Mouse (Mus musculus): ENCODE data around the gene Prr15. TPM values are rescaled to one million over a fixed set of nuclear protein-coding genes. Genes with fewer than 3 reads are reported as not detected.

Gene Prr15
- total and polyA plus RNA-seq, 2 experiments from 2014 or later = 2.6 to 4.8 TPM

DNA sequence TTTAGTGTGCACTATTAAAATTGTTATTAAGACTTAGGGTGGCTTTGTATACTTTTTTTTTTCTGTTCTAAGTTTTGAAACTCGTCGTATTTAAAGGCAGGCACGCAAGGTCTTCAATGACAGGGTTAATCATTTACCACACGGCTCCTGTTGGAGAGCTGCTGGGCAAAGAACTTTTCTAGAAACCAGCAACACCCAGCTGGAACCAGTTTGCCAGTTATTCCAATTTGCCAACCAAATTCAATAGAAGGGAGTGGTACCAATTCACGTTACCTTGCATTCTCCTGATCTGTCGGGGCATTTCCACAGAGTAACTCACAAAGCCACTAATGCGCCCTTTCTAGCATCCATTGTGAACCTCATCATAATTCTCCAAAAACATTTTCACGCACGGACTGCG is 4.5 kb downstream of the Prr15 start:
- no peaks in the 10 kb centered on the region for H3K36me3 ChIP-seq (ENCODE audit: insufficient read depth)
- ATAC-seq (no peak), DNase-seq (no peak)
- peaks cover 10% of the 10 kb centered on the region for H3K4me1 ChIP-seq (ENCODE audit: insufficient read depth)
- H3K27ac ChIP-seq (ENCODE audit: low read depth, low read length) = no peak overlapping the region
- no peak overlapping the region for H3K9ac ChIP-seq
- no peak overlapping the region for H3K4me3 ChIP-seq (ENCODE audit: low read depth, low read length)
- 52% methylated on average over 10 of the region's 10 CpGs for WGBS
- no peak for TF ChIP-seq CTCF (IDR thresholded peaks at IDR 0.05; ENCODE audit: low read depth)
- H3K27me3 ChIP-seq (ENCODE audit: insufficient read depth, low read length) = peaks cover 14% of the 10 kb centered on the region; the same call in 1 of the 2 replicates
- H3K4me2 ChIP-seq (ENCODE audit: low read depth) = no peak overlapping the region
- no peaks in the 10 kb centered on the region for H3K9me3 ChIP-seq (ENCODE audit: low read length)

- H3K36me3 ChIP-seq (ENCODE audit: insufficient read depth) = no peaks in the 10 kb centered on the region
- 0 out of 2 replicates have a peak overlapping the region, but pooled peaks have one; percentile 6 for H3K4me2 ChIP-seq (ENCODE audit: low read depth)
- no peaks in the 10 kb centered on the region for H3K9me3 ChIP-seq (ENCODE audit: low read length)
- 7% methylated on average over 10 of the region's 10 CpGs for WGBS
- ATAC-seq = peak; percentile 86
- no peak for TF ChIP-seq CTCF (IDR thresholded peaks at IDR 0.05; ENCODE audit: low read depth)
- H3K9ac ChIP-seq = no peak overlapping the region
- H3K4me3 ChIP-seq (ENCODE audit: low read depth, low read length) = no peak overlapping the region
- 0 out of 2 replicates have a peak, but pooled peaks cover 3% of the 10 kb centered on the region for H3K27me3 ChIP-seq (ENCODE audit: insufficient read depth, low read length)
- no peak overlapping the region for H3K27ac ChIP-seq (ENCODE audit: low read depth, low read length)
- peak; percentile 77 for DNase-seq
- H3K4me1 ChIP-seq (ENCODE audit: insufficient read depth) = peaks cover 10% of the 10 kb centered on the region
Observed at GRCm38 (mm10) chr6:54331765-54332164, 6.1 kb downstream of the Prr15 start.

DNA sequence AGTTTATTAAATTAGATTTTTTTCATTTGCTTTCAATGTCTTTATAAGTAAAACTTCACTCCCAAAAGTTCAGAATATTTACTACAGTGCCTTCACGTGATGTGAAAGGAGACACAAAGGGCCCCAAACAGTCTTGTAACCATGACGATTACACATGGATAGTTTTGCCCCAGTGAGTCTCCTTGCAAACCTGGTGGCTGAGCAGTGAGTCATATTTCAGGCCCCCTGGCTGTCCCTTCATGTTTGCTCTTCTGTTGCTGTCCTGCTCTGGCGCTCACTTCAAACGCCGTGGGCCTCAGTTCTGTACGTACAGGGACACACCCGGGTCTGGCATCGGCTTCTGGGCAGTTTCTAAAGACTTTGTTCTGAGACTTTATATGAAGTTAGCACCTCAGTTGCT is 6.6 kb downstream of the Prr15 start:
- H3K4me2 ChIP-seq (ENCODE audit: low read depth) = no peak overlapping the region
- no peaks in the 10 kb centered on the region for H3K36me3 ChIP-seq (ENCODE audit: insufficient read depth)
- H3K27ac ChIP-seq (ENCODE audit: low read depth, low read length) = no peak overlapping the region
- 0 out of 2 replicates have a peak, but pooled peaks cover 3% of the 10 kb centered on the region for H3K27me3 ChIP-seq (ENCODE audit: insufficient read depth, low read length)
- TF ChIP-seq CTCF (IDR thresholded peaks at IDR 0.05; ENCODE audit: low read depth) = no peak
- ATAC-seq (peak; percentile 36), DNase-seq (peak; percentile 24)
- H3K4me3 ChIP-seq (ENCODE audit: low read depth, low read length) = no peak overlapping the region
- H3K4me1 ChIP-seq (ENCODE audit: insufficient read depth) = peaks cover 10% of the 10 kb centered on the region
- 14% methylated on average over 8 of the region's 8 CpGs for WGBS
- H3K9me3 ChIP-seq (ENCODE audit: low read length) = no peaks in the 10 kb centered on the region
- H3K9ac ChIP-seq = no peak overlapping the region

DNA sequence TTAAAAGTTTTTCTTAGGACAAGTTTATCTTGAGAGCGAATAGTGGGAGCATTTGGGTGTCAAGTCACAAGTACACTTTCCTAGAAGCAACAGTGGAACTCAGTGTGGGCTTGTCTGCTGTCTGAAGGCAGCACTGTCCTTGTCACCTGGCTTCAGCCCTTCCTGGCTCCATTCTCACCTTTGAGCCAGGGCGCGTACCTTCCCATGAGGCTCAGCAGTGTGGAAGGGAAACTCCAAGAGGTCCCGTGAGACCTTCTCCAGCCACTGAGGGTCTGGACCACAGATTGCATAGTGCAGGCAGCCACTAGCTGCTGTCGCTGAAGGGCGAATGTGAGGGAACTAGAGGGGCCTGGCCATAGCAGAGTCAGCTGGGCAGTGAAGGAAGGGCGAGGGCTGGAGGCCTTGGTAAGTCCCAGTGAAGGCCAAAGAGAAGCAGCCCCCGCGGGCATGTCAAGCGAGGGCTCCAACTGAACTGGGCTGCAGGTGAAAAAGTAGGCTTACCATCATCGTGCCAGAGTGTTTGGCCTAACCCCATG is 7.5 kb downstream of the Prr15 start:
- H3K27ac ChIP-seq (ENCODE audit: low read depth, low read length) = no peak overlapping the region
- 60% methylated on average over 11 of the region's 11 CpGs for WGBS
- H3K36me3 ChIP-seq (ENCODE audit: insufficient read depth) = no peaks in the 10 kb centered on the region
- no peaks in the 10 kb centered on the region for H3K9me3 ChIP-seq (ENCODE audit: low read length)
- DNase-seq = no peak
- no peak overlapping the region for H3K4me3 ChIP-seq (ENCODE audit: low read depth, low read length)
- TF ChIP-seq CTCF (IDR thresholded peaks at IDR 0.05; ENCODE audit: low read depth) = no peak
- peaks cover 6% of the 10 kb centered on the region for H3K4me1 ChIP-seq (ENCODE audit: insufficient read depth)
- H3K4me2 ChIP-seq (ENCODE audit: low read depth) = no peak overlapping the region
- no peak overlapping the region for H3K9ac ChIP-seq
- no peaks in the 10 kb centered on the region for H3K27me3 ChIP-seq (ENCODE audit: insufficient read depth, low read length)
- ATAC-seq = no peak

GRCm38 (mm10) chr6:54333652-54334396 is 8.2 kb downstream of the Prr15 start:
- H3K36me3 ChIP-seq (ENCODE audit: insufficient read depth) = no peaks in the 10 kb centered on the region
- no peak overlapping the region for H3K27ac ChIP-seq (ENCODE audit: low read depth, low read length)
- peaks cover 6% of the 10 kb centered on the region; the same call in 1 of the 2 replicates for H3K4me1 ChIP-seq (ENCODE audit: insufficient read depth)
- no peaks in the 10 kb centered on the region for H3K9me3 ChIP-seq (ENCODE audit: low read length)
- no peak overlapping the region for H3K4me3 ChIP-seq (ENCODE audit: low read depth, low read length)
- DNase-seq (no peak), ATAC-seq (no peak)
- H3K4me2 ChIP-seq (ENCODE audit: low read depth) = no peak overlapping the region
- no peak for TF ChIP-seq CTCF (IDR thresholded peaks at IDR 0.05; ENCODE audit: low read depth)
- WGBS = 33% methylated on average over 9 of the region's 9 CpGs
- no peak overlapping the region for H3K9ac ChIP-seq
- no peaks in the 10 kb centered on the region for H3K27me3 ChIP-seq (ENCODE audit: insufficient read depth, low read length)

DNA sequence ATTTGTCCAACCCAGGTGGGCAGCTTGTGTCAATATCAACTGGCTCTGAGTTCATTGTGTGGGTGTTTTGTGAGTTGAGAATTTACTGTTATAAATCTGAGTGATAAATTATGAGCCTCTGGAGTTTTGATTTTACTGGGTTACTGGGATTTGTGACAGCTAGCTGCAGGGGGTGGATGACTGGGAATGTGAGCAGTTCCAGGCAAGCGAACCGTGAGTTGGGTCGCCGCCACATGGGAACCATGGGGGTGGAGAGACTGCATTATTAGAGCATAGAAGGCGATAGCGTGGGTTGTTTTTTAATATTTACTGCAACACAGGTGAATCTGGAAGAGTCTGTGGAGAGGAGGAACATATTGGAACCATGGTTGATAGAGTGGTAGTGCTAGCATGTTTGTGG is 11.7 kb downstream of the Prr15 start:
- no peak overlapping the region for H3K4me3 ChIP-seq (ENCODE audit: low read depth, low read length)
- TF ChIP-seq CTCF (IDR thresholded peaks at IDR 0.05; ENCODE audit: low read depth) = no peak
- 70% methylated on average over 6 of the region's 6 CpGs for WGBS
- H3K27me3 ChIP-seq (ENCODE audit: insufficient read depth, low read length) = no peaks in the 10 kb centered on the region
- peaks cover 3% of the 10 kb centered on the region; the same call in 1 of the 2 replicates for H3K4me1 ChIP-seq (ENCODE audit: insufficient read depth)
- no peak overlapping the region for H3K4me2 ChIP-seq (ENCODE audit: low read depth)
- ATAC-seq (no peak), DNase-seq (no peak)
- H3K9me3 ChIP-seq (ENCODE audit: low read length) = no peaks in the 10 kb centered on the region
- no peak overlapping the region for H3K9ac ChIP-seq
- H3K27ac ChIP-seq (ENCODE audit: low read depth, low read length) = no peak overlapping the region
- no peaks in the 10 kb centered on the region for H3K36me3 ChIP-seq (ENCODE audit: insufficient read depth)

DNA sequence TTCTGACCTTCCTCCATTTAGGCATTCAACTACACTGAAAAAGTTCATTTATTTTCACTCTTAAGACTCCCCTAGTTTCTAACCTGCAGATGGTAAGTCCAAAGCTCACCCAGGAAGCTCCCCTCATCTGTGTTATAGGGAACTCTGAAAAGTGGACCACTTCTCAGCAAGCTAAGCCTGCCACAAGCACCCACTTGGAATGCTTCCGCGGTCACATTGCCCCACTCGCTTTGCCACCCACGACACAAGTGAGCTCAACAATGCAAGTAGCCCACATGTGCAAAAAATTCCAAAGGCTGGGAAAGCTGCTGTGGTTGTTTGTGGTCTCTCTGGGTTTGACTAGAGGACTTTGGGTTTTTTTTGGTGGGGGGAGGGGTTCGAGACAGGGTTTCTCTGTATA is 15.5 kb downstream of the Prr15 start:
- no peak for ATAC-seq
- no peaks in the 10 kb centered on the region for H3K9me3 ChIP-seq (ENCODE audit: low read length)
- no peak for TF ChIP-seq CTCF (IDR thresholded peaks at IDR 0.05; ENCODE audit: low read depth)

More for the DNA sequence above, 15.5 kb downstream of the Prr15 start:
- H3K27ac ChIP-seq (ENCODE audit: low read depth, low read length) = no peak overlapping the region
- no peak overlapping the region for H3K4me2 ChIP-seq (ENCODE audit: low read depth)
- H3K27me3 ChIP-seq (ENCODE audit: insufficient read depth, low read length) = no peaks in the 10 kb centered on the region
- WGBS = 88% methylated on average over 5 of the region's 5 CpGs
- DNase-seq = no peak
- H3K4me1 ChIP-seq (ENCODE audit: insufficient read depth) = no peaks in the 10 kb centered on the region
- H3K36me3 ChIP-seq (ENCODE audit: insufficient read depth) = no peaks in the 10 kb centered on the region
- H3K9ac ChIP-seq = no peak overlapping the region
- no peak overlapping the region for H3K4me3 ChIP-seq (ENCODE audit: low read depth, low read length)

Measured in forebrain, postnatal 0 days (tissue).